Mouse (Mus musculus): ENCODE results near the gene Rasef. TPM values are rescaled to one million over a fixed set of nuclear protein-coding genes. Genes with fewer than 3 reads are reported as not detected.
"Not testable (repeated sequence)": the region's sequence is repeated elsewhere in the genome, so short reads cannot be mapped to it uniquely, and the experiment has no call there.

Rasef gene
- polyA plus RNA-seq, 1 experiment from 2014 or later: 0.63 TPM

DNA sequence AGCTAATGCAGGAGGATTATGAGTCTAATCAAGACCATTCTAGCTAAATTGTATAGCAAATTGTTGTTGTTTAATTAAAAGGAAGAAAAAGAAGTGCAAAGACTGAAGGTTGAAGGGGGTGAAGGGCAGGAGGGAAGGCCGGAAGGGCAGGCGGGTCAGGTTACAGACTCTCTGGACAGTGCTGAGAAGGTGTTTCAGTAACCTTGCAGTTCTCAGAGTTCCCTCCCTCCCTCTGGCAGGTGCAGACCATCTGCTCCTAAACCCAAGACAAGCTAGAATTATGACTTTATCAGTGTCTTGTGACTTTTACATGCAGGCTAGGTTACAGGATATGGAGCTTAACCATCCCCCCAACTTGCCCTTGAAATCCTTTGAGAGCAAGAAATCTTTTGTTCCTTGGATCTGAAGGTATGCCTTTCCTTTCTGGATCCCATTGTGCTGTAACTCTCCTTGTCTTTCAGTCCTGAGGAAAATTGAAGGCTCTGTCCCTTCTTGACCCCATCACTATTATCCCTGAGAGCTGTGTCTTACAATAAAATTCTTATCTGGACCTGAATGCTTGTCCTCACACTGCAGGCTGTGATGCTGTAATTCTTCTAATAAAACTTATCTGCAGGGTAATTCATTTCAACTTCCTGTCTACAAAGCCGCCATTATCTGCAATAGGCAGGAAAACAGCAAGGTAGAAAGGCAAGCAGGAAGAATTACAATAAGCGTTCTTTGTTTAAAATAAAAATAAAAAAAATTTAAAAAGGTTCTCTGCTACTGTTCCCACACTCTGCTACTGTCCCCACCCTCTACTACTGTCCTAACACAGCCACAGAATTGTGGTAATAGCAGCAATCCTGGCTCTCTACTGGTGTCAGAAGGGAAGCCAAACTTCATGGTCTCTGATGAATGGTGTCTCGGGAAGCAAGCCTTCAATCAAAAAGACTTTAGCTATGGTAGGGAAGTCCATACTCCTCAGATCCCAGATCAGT is 16.7 kb downstream of the Rasef start:
- 58% methylated on average over 5 of the region's 5 CpGs for WGBS
- no peaks in the 10 kb centered on the region for H3K4me1 ChIP-seq (replicated peaks; ENCODE audit: control insufficient read depth, insufficient read depth, low read length)
- no peak overlapping the region for H3K4me3 ChIP-seq (ENCODE audit: low read depth, low read length)
- no peak overlapping the region for H3K9ac ChIP-seq (ENCODE audit: low read depth, low read length)
- no peaks in the 10 kb centered on the region for H3K9me3 ChIP-seq (ENCODE audit: control insufficient read depth, low read length)
- H3K27ac ChIP-seq (ENCODE audit: low read depth, low read length): no peak overlapping the region
- no peak for DNase-seq (ENCODE audit: low spot score)
- ATAC-seq (replicated peaks; ENCODE audit: low FRiP score): no peak
- H3K36me3 ChIP-seq (ENCODE audit: control insufficient read depth, insufficient read depth, low read length): no peaks in the 10 kb centered on the region
- no peak overlapping the region for H3K4me2 ChIP-seq
- H3K27me3 ChIP-seq (replicated peaks; ENCODE audit: control insufficient read depth, insufficient read depth, low read length): no peaks in the 10 kb centered on the region

DNA sequence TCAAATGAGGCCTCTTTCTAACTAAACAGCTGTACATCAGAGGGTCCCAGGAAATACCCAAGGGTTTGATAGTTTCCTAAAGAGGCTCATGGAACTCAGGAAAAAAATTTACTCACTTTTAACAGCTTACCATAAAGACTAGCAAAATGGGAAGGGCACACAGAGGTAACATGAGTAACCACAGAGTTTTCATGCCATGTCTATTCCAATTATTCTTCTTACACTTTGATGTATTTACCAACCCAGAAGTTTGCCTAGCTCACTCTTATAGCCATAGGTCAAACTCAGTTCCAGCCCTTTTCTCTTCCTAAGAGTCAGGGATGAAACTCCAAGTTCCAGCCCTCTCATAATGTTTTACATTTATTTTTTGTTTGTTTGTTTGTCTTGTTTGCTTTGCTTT is 18.8 kb downstream of the Rasef start:
- Histone ChIP-seq H3K4me2 (no peak overlapping the region), H3K9me3 (ENCODE audit: control insufficient read depth, low read length) (no peaks in the 10 kb centered on the region), H3K27ac (ENCODE audit: low read depth, low read length) (no peak overlapping the region), H3K36me3 (ENCODE audit: control insufficient read depth, insufficient read depth, low read length) (no peaks in the 10 kb centered on the region), H3K9ac (ENCODE audit: low read depth, low read length) (no peak overlapping the region), H3K4me1 (replicated peaks; ENCODE audit: control insufficient read depth, insufficient read depth, low read length) (no peaks in the 10 kb centered on the region), H3K4me3 (ENCODE audit: low read depth, low read length) (no peak overlapping the region), H3K27me3 (replicated peaks; ENCODE audit: control insufficient read depth, insufficient read depth, low read length) (no peaks in the 10 kb centered on the region)
- ATAC-seq (replicated peaks; ENCODE audit: low FRiP score) (no peak), DNase-seq (ENCODE audit: low spot score) (no peak)

GRCm38 (mm10) chr4:73770592-73770991 is 20.2 kb downstream of the Rasef start:
- Histone ChIP-seq H3K27ac (ENCODE audit: low read depth, low read length) (no peak overlapping the region), H3K4me1 (replicated peaks; ENCODE audit: control insufficient read depth, insufficient read depth, low read length) (no peaks in the 10 kb centered on the region), H3K36me3 (ENCODE audit: control insufficient read depth, insufficient read depth, low read length) (no peaks in the 10 kb centered on the region), H3K9me3 (ENCODE audit: control insufficient read depth, low read length) (no peaks in the 10 kb centered on the region), H3K9ac (ENCODE audit: low read depth, low read length) (no peak overlapping the region), H3K27me3 (replicated peaks; ENCODE audit: control insufficient read depth, insufficient read depth, low read length) (no peaks in the 10 kb centered on the region), H3K4me3 (ENCODE audit: low read depth, low read length) (no peak overlapping the region), H3K4me2 (no peak overlapping the region)
- no peak for DNase-seq (ENCODE audit: low spot score)
- ATAC-seq (replicated peaks; ENCODE audit: low FRiP score): no peak

DNA sequence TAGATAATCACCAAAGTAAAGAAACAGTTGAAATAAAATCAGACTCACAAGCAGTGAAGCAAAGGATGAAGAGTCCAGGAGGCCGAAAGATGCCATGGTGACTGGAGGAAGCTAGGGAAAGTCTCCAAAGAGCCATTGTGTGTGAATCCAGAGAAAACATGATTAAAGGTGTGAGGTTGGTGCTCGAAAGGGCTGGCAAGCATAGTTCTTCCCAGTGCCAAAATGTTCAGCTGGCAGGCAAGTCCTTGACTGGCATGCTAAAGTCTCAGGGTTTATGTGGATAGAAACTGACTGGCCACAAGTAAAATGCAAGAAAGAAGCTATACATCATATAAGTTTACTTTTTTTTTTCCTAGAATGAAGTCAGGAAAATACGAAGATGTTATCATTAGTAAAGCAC is 22.6 kb downstream of the Rasef start:
- Histone ChIP-seq H3K4me3 (ENCODE audit: low read depth, low read length) (no peak overlapping the region), H3K27me3 (replicated peaks; ENCODE audit: control insufficient read depth, insufficient read depth, low read length) (no peaks in the 10 kb centered on the region), H3K36me3 (ENCODE audit: control insufficient read depth, insufficient read depth, low read length) (no peaks in the 10 kb centered on the region), H3K9ac (ENCODE audit: low read depth, low read length) (no peak overlapping the region), H3K9me3 (ENCODE audit: control insufficient read depth, low read length) (no peaks in the 10 kb centered on the region), H3K4me1 (replicated peaks; ENCODE audit: control insufficient read depth, insufficient read depth, low read length) (no peaks in the 10 kb centered on the region), H3K27ac (ENCODE audit: low read depth, low read length) (no peak overlapping the region), H3K4me2 (no peak overlapping the region)
- 78% methylated on average over 3 of the region's 3 CpGs for WGBS
- ATAC-seq (replicated peaks; ENCODE audit: low FRiP score) (no peak), DNase-seq (ENCODE audit: low spot score) (no peak)

DNA sequence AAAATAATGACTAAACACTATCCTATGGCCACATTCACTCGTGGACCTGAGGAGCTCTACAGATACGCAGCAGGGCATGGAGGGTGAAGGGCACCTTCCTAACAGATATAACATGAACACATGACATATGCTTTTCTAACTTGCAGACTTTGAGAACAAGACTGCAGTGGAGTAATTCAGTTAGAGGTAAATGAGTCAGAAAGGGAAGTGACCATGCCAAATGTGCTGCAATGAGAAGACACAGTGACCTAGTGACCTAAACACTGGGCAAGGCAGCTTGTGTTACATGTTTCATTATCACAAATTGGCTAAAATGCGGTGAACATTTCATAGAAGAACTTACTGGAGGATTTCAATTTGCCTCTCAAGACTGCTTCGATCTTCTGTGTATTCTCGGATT is 42.6 kb downstream of the Rasef start:
- Histone ChIP-seq H3K27me3 (replicated peaks; ENCODE audit: control insufficient read depth, insufficient read depth, low read length) (no peaks in the 10 kb centered on the region), H3K9ac (ENCODE audit: low read depth, low read length) (no peak overlapping the region), H3K9me3 (ENCODE audit: control insufficient read depth, low read length) (no peaks in the 10 kb centered on the region), H3K4me1 (replicated peaks; ENCODE audit: control insufficient read depth, insufficient read depth, low read length) (no peaks in the 10 kb centered on the region), H3K27ac (ENCODE audit: low read depth, low read length) (no peak overlapping the region), H3K4me2 (no peak overlapping the region), H3K4me3 (ENCODE audit: low read depth, low read length) (no peak overlapping the region), H3K36me3 (ENCODE audit: control insufficient read depth, insufficient read depth, low read length) (no peaks in the 10 kb centered on the region)
- no peak for ATAC-seq (replicated peaks; ENCODE audit: low FRiP score)
- no peak for DNase-seq (ENCODE audit: low spot score)
- WGBS: 87% methylated on average over 5 of the region's 5 CpGs

- Histone ChIP-seq H3K27ac (ENCODE audit: low read depth, low read length) (no peak overlapping the region), H3K4me1 (replicated peaks; ENCODE audit: control insufficient read depth, insufficient read depth, low read length) (no peaks in the 10 kb centered on the region), H3K9me3 (ENCODE audit: control insufficient read depth, low read length) (no peaks in the 10 kb centered on the region), H3K4me2 (no peak overlapping the region), H3K36me3 (ENCODE audit: control insufficient read depth, insufficient read depth, low read length) (no peaks in the 10 kb centered on the region), H3K4me3 (ENCODE audit: low read depth, low read length) (no peak overlapping the region), H3K9ac (ENCODE audit: low read depth, low read length) (no peak overlapping the region), H3K27me3 (replicated peaks; ENCODE audit: control insufficient read depth, insufficient read depth, low read length) (no peaks in the 10 kb centered on the region)
- DNase-seq (ENCODE audit: low spot score): no peak
- ATAC-seq (replicated peaks; ENCODE audit: low FRiP score): no peak
- WGBS: 77% methylated on average over 3 of the region's 3 CpGs
These were observed 51.4 kb downstream of the Rasef start for GRCm38 (mm10) chr4:73739439-73739838.

GRCm38 (mm10) chr4:73719819-73720218 is 71.0 kb downstream of the Rasef start:
- no peak for ATAC-seq (replicated peaks; ENCODE audit: low FRiP score)
- no peaks in the 10 kb centered on the region for H3K36me3 ChIP-seq (ENCODE audit: control insufficient read depth, insufficient read depth, low read length)
- H3K4me2 ChIP-seq: no peak overlapping the region
- DNase-seq (ENCODE audit: low spot score): no peak
- no peaks in the 10 kb centered on the region for H3K27me3 ChIP-seq (replicated peaks; ENCODE audit: control insufficient read depth, insufficient read depth, low read length)
- no peak overlapping the region for H3K27ac ChIP-seq (ENCODE audit: low read depth, low read length)
- H3K9me3 ChIP-seq (ENCODE audit: control insufficient read depth, low read length): no peaks in the 10 kb centered on the region
- no peaks in the 10 kb centered on the region for H3K4me1 ChIP-seq (replicated peaks; ENCODE audit: control insufficient read depth, insufficient read depth, low read length)
- H3K4me3 ChIP-seq (ENCODE audit: low read depth, low read length): no peak overlapping the region
- no peak overlapping the region for H3K9ac ChIP-seq (ENCODE audit: low read depth, low read length)

- Histone ChIP-seq H3K27ac (ENCODE audit: low read depth, low read length) (no peak overlapping the region), H3K9ac (ENCODE audit: low read depth, low read length) (no peak overlapping the region), H3K36me3 (ENCODE audit: control insufficient read depth, insufficient read depth, low read length) (no peaks in the 10 kb centered on the region), H3K4me2 (no peak overlapping the region), H3K9me3 (ENCODE audit: control insufficient read depth, low read length) (no peaks in the 10 kb centered on the region), H3K4me3 (ENCODE audit: low read depth, low read length) (no peak overlapping the region), H3K27me3 (replicated peaks; ENCODE audit: control insufficient read depth, insufficient read depth, low read length) (no peaks in the 10 kb centered on the region), H3K4me1 (replicated peaks; ENCODE audit: control insufficient read depth, insufficient read depth, low read length) (no peaks in the 10 kb centered on the region)
- ATAC-seq (replicated peaks; ENCODE audit: low FRiP score) (no peak), DNase-seq (ENCODE audit: low spot score) (no peak)
- WGBS: 72% methylated on average over 1 of the region's 1 CpGs
These were observed 72.0 kb downstream of the Rasef start for GRCm38 (mm10) chr4:73718761-73719160.

DNA sequence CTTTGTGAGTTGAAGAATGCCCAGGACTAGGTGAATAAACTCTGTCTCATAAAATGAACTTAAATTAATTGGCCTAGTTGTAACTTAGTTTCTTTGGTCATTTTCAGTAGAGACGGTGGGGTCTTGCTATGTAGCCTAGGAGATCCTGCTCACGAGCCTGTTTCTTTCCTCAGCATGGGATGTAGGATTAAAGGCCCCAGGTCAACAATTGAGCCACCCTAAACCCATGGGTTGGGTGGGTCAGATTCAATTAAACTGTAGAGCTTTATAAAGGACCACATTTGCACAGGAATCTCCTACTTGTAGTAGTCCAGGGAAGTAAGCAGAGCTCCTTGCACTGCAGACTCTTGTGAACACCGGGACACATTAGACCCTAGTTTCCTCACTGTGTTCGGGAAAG is 107.6 kb downstream of the Rasef start, which contains the start of gene Gm428:
TSS of gene Gm428 (plus strand) at position 301 of the 400 bp plus-strand sequence.
- WGBS: no CpG with 5 or more reads among the region's 4 CpGs
- H3K4me1 ChIP-seq (replicated peaks; ENCODE audit: control insufficient read depth, insufficient read depth, low read length); H3K4me2 ChIP-seq; H3K9me3 ChIP-seq (ENCODE audit: control insufficient read depth, low read length); H3K36me3 ChIP-seq (ENCODE audit: control insufficient read depth, insufficient read depth, low read length); DNase-seq (ENCODE audit: low spot score); H3K27ac ChIP-seq (ENCODE audit: low read depth, low read length); H3K4me3 ChIP-seq (ENCODE audit: low read depth, low read length); H3K9ac ChIP-seq (ENCODE audit: low read depth, low read length); ATAC-seq (replicated peaks; ENCODE audit: low FRiP score); H3K27me3 ChIP-seq (replicated peaks; ENCODE audit: control insufficient read depth, insufficient read depth, low read length): not testable (repeated sequence)

Measured in liver, embryonic 11.5 days (tissue).